Mouse (Mus musculus) ES-Bruce4 (cell line): Measurements from ENCODE around the gene Tanc1.

Experiments used
- CTCF ChIP-seq: IDR thresholded peaks from one replicate; pipeline ENCODE4 v1.8.1; 2011; ENCODE audit warnings: low read depth, low read length
- EP300 ChIP-seq: IDR thresholded peaks from 2 replicates; pipeline ENCODE4 v1.6.1; 2011; ENCODE audit warnings: low read depth, low read length; ENCODE audit not compliant: insufficient read depth
- POLR2A ChIP-seq: IDR thresholded peaks from one replicate; pipeline ENCODE4 v1.8.1; 2011; ENCODE audit warnings: low read length; ENCODE audit not compliant: insufficient read depth

DNA sequence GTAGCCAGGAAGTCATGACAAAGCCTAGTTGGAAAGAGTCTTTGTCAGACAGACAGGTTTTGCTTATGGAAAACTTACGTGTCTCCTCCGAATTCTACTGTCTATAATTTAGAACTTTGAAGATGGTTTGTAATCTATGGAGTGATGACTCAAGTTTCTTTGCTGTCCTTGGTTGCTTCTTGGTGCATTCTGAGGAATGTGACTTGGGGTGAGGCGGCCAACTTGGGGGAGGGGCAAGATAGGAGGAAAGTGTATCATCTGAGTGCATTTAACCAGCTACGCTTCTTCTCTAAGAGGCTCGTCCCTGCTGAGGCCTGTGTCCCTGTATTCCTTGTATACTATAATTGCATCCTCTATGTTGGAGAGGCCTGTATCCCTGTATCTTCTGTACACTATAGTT, 111.5 kb downstream of the Tanc1 start:
- TF ChIP-seq POLR2A, result no peak
- no peak for TF ChIP-seq CTCF
- no peak for TF ChIP-seq EP300
